Mouse (Mus musculus): ENCODE results near the gene Ppib. TPM values are rescaled to one million over a fixed set of nuclear protein-coding genes. Genes with fewer than 3 reads are reported as not detected.

Ppib gene
- polyA plus RNA-seq, 1 experiment, result 154 TPM

GRCm38 (mm10) chr9:66060986-66061385, 964 bp downstream of the Ppib start:
- no peak overlapping the region for H3K4me3 ChIP-seq (ENCODE audit: control insufficient read depth, insufficient read depth, low read length)
- H3K4me1 ChIP-seq (replicated peaks; ENCODE audit: control insufficient read depth, insufficient read depth, low read length), result peaks cover 2% of the 10 kb centered on the region; the same call in 1 of the 2 replicates
- DNase-seq, result no peak
- H3K27ac ChIP-seq (ENCODE audit: control insufficient read depth, insufficient read depth, low read length), result no peak overlapping the region
- TF ChIP-seq POLR2A (IDR thresholded peaks at IDR 0.05; ENCODE audit: control insufficient read depth, extremely low read depth, insufficient read depth, low read length, poor library complexity) (no peak), CTCF (IDR thresholded peaks at IDR 0.05; ENCODE audit: borderline replicate concordance, control insufficient read depth, extremely low read depth, insufficient read depth, low read length, poor library complexity) (no peak)
- WGBS, result 61% methylated on average over 4 of the region's 4 CpGs
- no peaks in the 10 kb centered on the region for H3K27me3 ChIP-seq (ENCODE audit: control insufficient read depth, insufficient read depth, low read length)
- H3K36me3 ChIP-seq (ENCODE audit: control insufficient read depth, insufficient read depth, low read length), result peaks cover 20% of the 10 kb centered on the region

DNA sequence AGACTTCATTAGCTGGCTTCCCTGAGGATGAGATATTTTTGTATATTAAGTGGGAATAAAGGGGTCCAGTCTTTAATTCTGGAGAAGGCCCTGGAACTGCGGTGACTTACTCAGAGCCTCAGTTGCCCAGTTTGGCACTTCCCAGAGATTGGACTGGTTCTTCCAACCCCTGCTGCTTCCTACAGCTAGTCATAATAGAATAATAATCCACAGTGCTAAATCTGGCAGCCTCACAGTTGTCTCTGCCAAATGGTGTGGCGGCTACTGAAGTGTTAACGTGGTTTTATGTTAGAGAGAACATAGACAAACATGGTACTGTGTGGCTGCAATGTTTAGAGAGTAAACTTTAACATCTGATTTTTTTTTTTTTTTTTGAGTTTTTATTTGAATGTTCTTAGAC, 1.6 kb downstream of the Ppib start:
- 98% methylated on average over 3 of the region's 3 CpGs for WGBS
- DNase-seq, result no peak
- Histone ChIP-seq H3K27ac (ENCODE audit: control insufficient read depth, insufficient read depth, low read length) (no peak overlapping the region), H3K4me1 (replicated peaks; ENCODE audit: control insufficient read depth, insufficient read depth, low read length) (peaks cover 2% of the 10 kb centered on the region; the same call in 1 of the 2 replicates), H3K36me3 (ENCODE audit: control insufficient read depth, insufficient read depth, low read length) (peaks cover 23% of the 10 kb centered on the region), H3K4me3 (ENCODE audit: control insufficient read depth, insufficient read depth, low read length) (no peak overlapping the region), H3K27me3 (ENCODE audit: control insufficient read depth, insufficient read depth, low read length) (no peaks in the 10 kb centered on the region)
- TF ChIP-seq CTCF (IDR thresholded peaks at IDR 0.05; ENCODE audit: borderline replicate concordance, control insufficient read depth, extremely low read depth, insufficient read depth, low read length, poor library complexity) (no peak), POLR2A (IDR thresholded peaks at IDR 0.05; ENCODE audit: control insufficient read depth, extremely low read depth, insufficient read depth, low read length, poor library complexity) (no peak)

GRCm38 (mm10) chr9:66063446-66063845, 3.4 kb downstream of the Ppib start:
- peaks cover 2% of the 10 kb centered on the region; the same call in 1 of the 2 replicates for H3K4me1 ChIP-seq (replicated peaks; ENCODE audit: control insufficient read depth, insufficient read depth, low read length)
- H3K4me3 ChIP-seq (ENCODE audit: control insufficient read depth, insufficient read depth, low read length), result no peak overlapping the region
- peaks cover 23% of the 10 kb centered on the region for H3K36me3 ChIP-seq (ENCODE audit: control insufficient read depth, insufficient read depth, low read length)
- WGBS, result 94% methylated on average over 3 of the region's 3 CpGs
- no peak overlapping the region for H3K27ac ChIP-seq (ENCODE audit: control insufficient read depth, insufficient read depth, low read length)
- no peaks in the 10 kb centered on the region; the same call in 1 of the 2 replicates for H3K27me3 ChIP-seq (ENCODE audit: control insufficient read depth, insufficient read depth, low read length)
- TF ChIP-seq CTCF (IDR thresholded peaks at IDR 0.05; ENCODE audit: borderline replicate concordance, control insufficient read depth, extremely low read depth, insufficient read depth, low read length, poor library complexity) (no peak), POLR2A (IDR thresholded peaks at IDR 0.05; ENCODE audit: control insufficient read depth, extremely low read depth, insufficient read depth, low read length, poor library complexity) (no peak)
- DNase-seq, result no peak

DNA sequence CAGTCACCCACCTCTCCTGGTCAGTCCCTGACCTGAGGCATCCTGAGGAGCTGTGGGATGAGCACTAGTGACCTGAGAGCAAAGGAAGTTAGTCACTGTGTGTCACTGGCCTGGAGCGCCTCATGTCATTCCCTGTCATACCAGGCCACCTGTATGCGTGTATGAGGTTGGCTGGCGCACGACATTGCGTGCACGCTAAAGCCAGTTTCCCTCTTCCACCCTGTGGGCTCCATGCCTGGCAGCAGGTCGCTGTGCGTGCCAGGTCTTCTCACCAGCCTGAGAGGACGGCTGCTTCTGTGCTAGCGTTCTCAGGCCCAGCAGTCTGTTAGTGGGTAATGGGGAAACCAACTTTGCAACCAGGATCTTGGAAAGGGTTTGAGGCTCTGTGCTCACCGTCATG, 4.3 kb downstream of the Ppib start:
- DNase-seq, result no peak
- H3K27ac ChIP-seq (ENCODE audit: control insufficient read depth, insufficient read depth, low read length), result no peak overlapping the region
- peaks cover 8% of the 10 kb centered on the region; the same call in 1 of the 2 replicates for H3K27me3 ChIP-seq (ENCODE audit: control insufficient read depth, insufficient read depth, low read length)
- 98% methylated on average over 11 of the region's 11 CpGs for WGBS
- peaks cover 7% of the 10 kb centered on the region for H3K4me1 ChIP-seq (replicated peaks; ENCODE audit: control insufficient read depth, insufficient read depth, low read length)
- TF ChIP-seq POLR2A (IDR thresholded peaks at IDR 0.05; ENCODE audit: control insufficient read depth, extremely low read depth, insufficient read depth, low read length, poor library complexity) (no peak), CTCF (IDR thresholded peaks at IDR 0.05; ENCODE audit: borderline replicate concordance, control insufficient read depth, extremely low read depth, insufficient read depth, low read length, poor library complexity) (no peak)
- peaks cover 23% of the 10 kb centered on the region for H3K36me3 ChIP-seq (ENCODE audit: control insufficient read depth, insufficient read depth, low read length)
- no peak overlapping the region for H3K4me3 ChIP-seq (ENCODE audit: control insufficient read depth, insufficient read depth, low read length)

GRCm38 (mm10) chr9:66066791-66067190, 6.8 kb downstream of the Ppib start:
- Histone ChIP-seq H3K4me3 (ENCODE audit: control insufficient read depth, insufficient read depth, low read length) (no peak overlapping the region), H3K36me3 (ENCODE audit: control insufficient read depth, insufficient read depth, low read length) (peaks cover 23% of the 10 kb centered on the region), H3K27ac (ENCODE audit: control insufficient read depth, insufficient read depth, low read length) (no peak overlapping the region), H3K4me1 (replicated peaks; ENCODE audit: control insufficient read depth, insufficient read depth, low read length) (peaks cover 10% of the 10 kb centered on the region), H3K27me3 (ENCODE audit: control insufficient read depth, insufficient read depth, low read length) (peaks cover 18% of the 10 kb centered on the region)
- WGBS, result 97% methylated on average over 3 of the region's 3 CpGs
- DNase-seq, result no peak
- TF ChIP-seq POLR2A (IDR thresholded peaks at IDR 0.05; ENCODE audit: control insufficient read depth, extremely low read depth, insufficient read depth, low read length, poor library complexity) (no peak), CTCF (IDR thresholded peaks at IDR 0.05; ENCODE audit: borderline replicate concordance, control insufficient read depth, extremely low read depth, insufficient read depth, low read length, poor library complexity) (no peak)

DNA sequence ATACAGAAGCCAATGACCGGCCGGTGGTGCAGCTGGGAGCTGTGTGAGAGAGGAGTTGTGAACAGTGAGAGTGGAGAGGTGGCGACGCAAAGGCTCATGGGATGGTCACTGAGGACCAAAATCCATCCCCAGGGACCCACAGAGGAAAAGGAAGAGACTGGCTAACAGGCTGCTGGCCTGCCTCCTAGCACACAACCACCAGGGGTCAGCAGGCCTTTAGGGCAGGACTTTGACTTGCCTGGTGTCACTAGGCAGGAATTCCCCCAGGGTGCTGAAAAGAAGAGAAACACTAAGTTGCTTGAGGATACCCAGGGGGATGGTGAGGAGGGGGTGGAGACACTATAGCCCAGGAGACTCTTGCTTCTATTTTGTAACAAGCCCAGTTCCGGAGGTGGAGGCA, 7.5 kb downstream of the Ppib start:
- Histone ChIP-seq H3K27me3 (ENCODE audit: control insufficient read depth, insufficient read depth, low read length) (peaks cover 18% of the 10 kb centered on the region), H3K27ac (ENCODE audit: control insufficient read depth, insufficient read depth, low read length) (no peak overlapping the region), H3K4me3 (ENCODE audit: control insufficient read depth, insufficient read depth, low read length) (no peak overlapping the region), H3K36me3 (ENCODE audit: control insufficient read depth, insufficient read depth, low read length) (peaks cover 23% of the 10 kb centered on the region), H3K4me1 (replicated peaks; ENCODE audit: control insufficient read depth, insufficient read depth, low read length) (peaks cover 10% of the 10 kb centered on the region)
- DNase-seq, result no peak
- no peak for TF ChIP-seq POLR2A (IDR thresholded peaks at IDR 0.05; ENCODE audit: control insufficient read depth, extremely low read depth, insufficient read depth, low read length, poor library complexity)
- TF ChIP-seq CTCF (IDR thresholded peaks at IDR 0.05; ENCODE audit: borderline replicate concordance, control insufficient read depth, extremely low read depth, insufficient read depth, low read length, poor library complexity), result no peak
- WGBS, result 95% methylated on average over 5 of the region's 5 CpGs

DNA sequence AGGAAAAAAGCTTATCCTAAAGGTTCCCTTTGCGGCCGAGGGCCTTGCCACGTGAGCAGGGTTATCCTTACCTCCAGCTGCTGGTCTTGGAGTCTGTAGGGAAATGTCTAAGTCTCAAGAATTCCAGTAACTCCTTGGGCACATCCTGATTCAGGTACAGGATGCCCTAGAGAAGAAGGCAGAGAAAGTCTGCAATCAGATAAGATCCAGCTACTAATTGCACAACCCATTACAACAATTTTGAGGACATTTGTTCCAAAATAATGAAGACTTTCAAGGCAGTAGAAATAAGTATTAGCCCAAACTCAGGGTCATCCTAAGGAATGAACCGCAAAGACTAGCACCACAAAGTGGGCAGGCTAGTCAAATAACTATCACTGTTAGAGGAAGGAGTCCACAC, 8.0 kb downstream of the Ppib start:
- peaks cover 20% of the 10 kb centered on the region for H3K36me3 ChIP-seq (ENCODE audit: control insufficient read depth, insufficient read depth, low read length)
- WGBS, result 91% methylated on average over 4 of the region's 4 CpGs
- H3K4me1 ChIP-seq (replicated peaks; ENCODE audit: control insufficient read depth, insufficient read depth, low read length), result peaks cover 10% of the 10 kb centered on the region
- no peak overlapping the region for H3K27ac ChIP-seq (ENCODE audit: control insufficient read depth, insufficient read depth, low read length)
- no peak for DNase-seq
- TF ChIP-seq POLR2A (IDR thresholded peaks at IDR 0.05; ENCODE audit: control insufficient read depth, extremely low read depth, insufficient read depth, low read length, poor library complexity), result no peak
- no peak for TF ChIP-seq CTCF (IDR thresholded peaks at IDR 0.05; ENCODE audit: borderline replicate concordance, control insufficient read depth, extremely low read depth, insufficient read depth, low read length, poor library complexity)
- H3K4me3 ChIP-seq (ENCODE audit: control insufficient read depth, insufficient read depth, low read length), result no peak overlapping the region
- peaks cover 18% of the 10 kb centered on the region for H3K27me3 ChIP-seq (ENCODE audit: control insufficient read depth, insufficient read depth, low read length)

All from thymus, adult 2 months (tissue).